Mouse (Mus musculus): ENCODE measurements around the gene Tbxa2r.

DNA sequence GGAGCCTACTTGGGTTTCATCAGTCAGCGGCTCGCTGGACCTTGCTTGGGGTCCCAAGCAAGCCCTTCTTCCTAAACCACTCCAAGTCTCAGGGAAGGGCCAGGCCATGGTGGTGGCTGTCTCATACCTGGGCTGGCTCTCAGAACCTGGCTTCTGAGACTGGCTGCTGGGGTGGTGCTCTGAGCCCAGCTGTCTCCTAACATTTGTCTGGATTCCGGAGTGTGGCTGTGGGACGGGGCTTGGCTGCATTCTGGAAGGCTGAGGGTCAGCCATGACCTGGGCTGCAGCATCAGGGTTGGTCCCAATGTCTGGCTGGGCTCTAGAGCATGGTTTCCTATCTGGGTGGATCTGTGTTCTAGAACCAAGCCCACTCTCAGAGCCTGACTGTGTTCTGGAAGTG, 8.0 kb downstream of the Tbxa2r start:
- TF ChIP-seq CTCF (IDR thresholded peaks at IDR 0.05; ENCODE audit: extremely low read depth, insufficient read depth, low read length) (no peak), POLR2A (IDR thresholded peaks at IDR 0.05; ENCODE audit: extremely low read depth, insufficient read depth, low read length) (no peak)

Measured in cortical plate, adult 2 months (tissue).